Mouse (Mus musculus): ENCODE data around the gene Sun2. TPM values are rescaled to one million over a fixed set of nuclear protein-coding genes. Genes with fewer than 3 reads are reported as not detected.
A peak's percentile ranks its signal among the peaks of the same experiment; 100 is the strongest.

Sun2 gene
- total RNA-seq, 2 experiments from 2014 or later: 27.0 to 29.4 TPM

GRCm38 (mm10) chr15:79689662-79690425 lies 52.5 kb downstream of the Sun2 start:
- DNase-seq: no peak
- intact Hi-C loops (cut with DNase I): no loop called here

DNA sequence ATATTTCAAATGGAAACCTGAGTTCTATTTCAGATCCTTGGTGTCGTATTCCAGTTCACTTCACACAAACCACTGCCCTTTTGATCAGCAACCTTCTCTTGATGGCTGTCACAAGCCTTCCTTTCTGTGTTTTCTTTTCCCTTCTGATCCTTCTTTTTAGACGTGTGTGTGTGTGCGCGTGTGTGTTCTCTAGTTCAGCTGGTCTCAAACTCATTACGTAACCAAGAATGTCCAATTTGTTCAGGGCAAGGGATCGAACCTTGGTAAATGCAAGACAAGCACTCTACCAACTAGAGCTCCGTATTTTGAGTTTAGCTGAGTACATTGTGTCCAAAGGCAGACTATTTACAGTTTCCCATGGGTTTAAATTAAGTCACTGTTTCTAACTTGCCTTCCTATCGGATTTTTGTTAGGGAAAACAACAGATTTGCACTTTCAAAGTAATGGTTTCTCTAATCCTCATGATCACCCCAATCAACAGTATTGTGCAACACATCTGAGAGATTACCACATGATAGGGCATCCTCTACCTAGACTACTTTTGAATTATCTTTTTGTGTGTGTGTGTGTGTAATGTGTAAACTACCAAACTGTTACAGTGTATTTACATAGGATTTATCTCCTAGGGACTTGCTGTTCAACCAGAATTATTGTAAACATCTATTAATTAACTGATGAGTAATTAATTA lies 53.9 kb downstream of the Sun2 start:
- intact Hi-C loops (cut with DNase I): no loop called here
- no peak for DNase-seq

- peak; percentile 95 for DNase-seq
- intact Hi-C loops (cut with DNase I): no loop called here
Observed at GRCm38 (mm10) chr15:79687646-79688267, 54.6 kb downstream of the Sun2 start, which contains the start of gene Josd1. Gene Josd1 (minus strand): TSS chr15:79687919.

- intact Hi-C loops (cut with DNase I): no loop called here
Observed at GRCm38 (mm10) chr15:79687175-79687574, 55.2 kb downstream of the Sun2 start.

GRCm38 (mm10) chr15:79686046-79686869 lies 56.1 kb downstream of the Sun2 start:
- intact Hi-C loops (cut with DNase I): no loop called here
- DNase-seq: no peak

More at GRCm38 (mm10) chr15:79687175-79687574, 55.2 kb downstream of the Sun2 start:
- DNase-seq: peak; percentile 48

DNA sequence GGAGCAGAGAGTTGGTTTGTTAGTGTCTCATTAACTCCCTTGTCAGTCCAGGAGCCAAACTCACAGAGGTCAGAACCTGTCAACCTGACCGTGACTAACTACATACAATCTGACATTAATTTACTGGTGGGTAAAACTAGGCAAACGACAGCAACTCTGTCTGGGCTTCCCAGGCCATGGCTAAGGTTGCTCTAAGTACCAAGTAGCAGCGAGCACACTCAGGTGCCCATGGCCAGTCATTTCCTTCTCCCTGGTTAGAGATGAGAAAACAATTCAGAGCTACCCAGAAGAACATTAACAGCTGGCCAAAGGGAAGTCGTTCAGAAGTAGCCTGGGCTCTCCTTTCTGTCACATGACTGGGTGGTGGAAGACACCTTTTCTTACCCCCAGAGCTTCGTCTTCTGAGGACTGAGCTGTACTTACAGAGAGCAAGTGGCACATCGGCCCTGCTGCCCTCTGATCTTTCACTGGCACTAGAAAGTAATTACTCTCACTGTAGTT lies 57.1 kb downstream of the Sun2 start:
- intact Hi-C loops (cut with DNase I): no loop called here
- DNase-seq: no peak

- intact Hi-C loops (cut with DNase I): no loop called here
- DNase-seq: no peak
Observed at GRCm38 (mm10) chr15:79684616-79685015, 57.7 kb downstream of the Sun2 start.

GRCm38 (mm10) chr15:79683707-79684465 lies 58.5 kb downstream of the Sun2 start:
- no peak for DNase-seq
- intact Hi-C loops (cut with DNase I): no loop called here

DNA sequence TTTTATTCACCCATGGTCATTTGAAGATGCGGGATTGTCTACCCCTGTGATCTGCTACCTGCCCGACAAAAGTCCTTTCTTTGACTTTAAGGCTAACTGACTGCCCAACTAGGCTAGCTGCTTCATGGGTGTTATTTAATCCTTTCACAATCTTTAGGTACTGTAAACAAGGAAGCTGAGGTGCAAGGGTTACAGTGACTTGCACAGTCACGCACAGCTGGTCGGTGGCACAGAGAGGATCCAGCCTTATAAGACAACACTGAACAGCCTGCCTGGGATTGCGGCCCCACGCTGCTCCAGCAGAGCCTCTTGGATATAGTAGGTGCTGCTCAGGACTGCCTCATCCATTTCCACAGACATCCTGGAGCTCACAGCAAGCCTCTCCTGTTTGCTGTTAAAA lies 59.2 kb downstream of the Sun2 start:
- DNase-seq: no peak
- intact Hi-C loops (cut with DNase I): no loop called here

- intact Hi-C loops (cut with DNase I): no loop called here
- no peak for DNase-seq
Observed at GRCm38 (mm10) chr15:79681973-79682372, 60.4 kb downstream of the Sun2 start.

DNA sequence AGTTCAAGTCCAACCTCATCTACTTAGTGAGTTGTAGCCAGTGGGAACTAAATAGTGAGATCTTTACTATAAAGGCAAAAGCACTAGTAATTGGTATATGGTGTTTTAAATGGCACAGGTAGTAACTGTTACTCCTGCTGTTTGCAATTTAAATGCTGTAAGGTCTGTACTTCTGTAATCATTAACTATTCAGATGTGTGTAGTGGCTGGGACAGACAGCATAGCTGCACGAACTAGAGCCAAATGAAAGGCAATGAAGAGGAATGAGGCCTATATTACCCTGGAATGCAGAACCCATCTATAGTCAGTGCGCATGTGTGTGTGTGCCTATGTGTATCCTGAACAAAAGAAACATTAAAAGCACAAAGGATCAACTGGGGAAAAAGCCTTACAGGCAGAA lies 64.4 kb downstream of the Sun2 start:
- intact Hi-C loops (cut with DNase I): no loop called here
- DNase-seq: no peak

Other genes with a start within 250 kb of the Sun2 start
- gene Kcnj4, start 237.3 kb downstream of the Sun2 start, total RNA-seq (2021): 10 to 100 TPM; 29.9 to 39.5 TPM
- gene Kdelr3, start 226.1 kb downstream of the Sun2 start, total RNA-seq (2021): under 1 TPM; 0.72 to 0.91 TPM
- 100 to 1,000 TPM; 446 to 452 TPM for gene Ddx17, start 195.8 kb downstream of the Sun2 start, total RNA-seq (2021)
- 1 to 10 TPM; 1.6 to 2.3 TPM for gene Dmc1, start 137.4 kb downstream of the Sun2 start, total RNA-seq (2021)
- 10 to 100 TPM; 13.5 to 17.2 TPM for gene Fam227a, start 83.6 kb downstream of the Sun2 start, total RNA-seq (2021)
- gene Cby1, start 83.3 kb downstream of the Sun2 start, total RNA-seq (2021): 10 to 100 TPM; 55.6 to 60.1 TPM
- 100 to 1,000 TPM; 109 to 110 TPM for gene Tomm22, start 71.7 kb downstream of the Sun2 start, total RNA-seq (2021)
- gene Josd1, start 54.6 kb downstream of the Sun2 start, total RNA-seq (2021): 10 to 100 TPM; 31.2 to 32.0 TPM
- gene Gtpbp1, start 51.7 kb downstream of the Sun2 start, total RNA-seq (2021): 10 to 100 TPM; 62.4 to 62.9 TPM
- 10 to 100 TPM; 30.4 to 34.4 TPM for gene Dnal4, start 35.3 kb upstream of the Sun2 start, total RNA-seq (2021)
- 100 to 1,000 TPM; 240 to 277 TPM for gene Nptxr, start 62.2 kb upstream of the Sun2 start, total RNA-seq (2021)
- gene Npcd, start 91.7 kb upstream of the Sun2 start, total RNA-seq (2021): 10 to 100 TPM in 1 of 2 experiments, 1 to 10 TPM in 1; 6.6 to 14.9 TPM
- gene Cbx6, start 92.2 kb upstream of the Sun2 start, total RNA-seq (2021): 100 to 1,000 TPM; 105 to 125 TPM
- 1 to 10 TPM; 4.7 to 6.0 TPM for gene Apobec3, start 149.1 kb upstream of the Sun2 start, total RNA-seq (2021)
- gene Cbx7, start 228.6 kb upstream of the Sun2 start, total RNA-seq (2021): 1 to 10 TPM; 5.6 to 6.8 TPM